Mouse (Mus musculus): ENCODE results near the gene Atxn7l3. TPM values are rescaled to one million over a fixed set of nuclear protein-coding genes. Genes with fewer than 3 reads are reported as not detected.
A peak's percentile ranks its signal among the peaks of the same experiment; 100 is the strongest.
"Not testable (repeated sequence)": the region's sequence is repeated elsewhere in the genome, so short reads cannot be mapped to it uniquely, and the experiment has no call there.

Gene Atxn7l3
- total RNA-seq, 1 experiment from 2014 or later: 24.4 TPM

GRCm38 (mm10) chr11:102284501-102285094, 11.8 kb downstream of the Atxn7l3 start, which contains the start of gene Tmub2:
Gene Tmub2 (plus strand): TSS chr11:102284931.
- peak; percentile 93 to 96 for ATAC-seq (replicated peaks in 1 of 2; ENCODE audit: insufficient read depth in 1 of 2, low FRiP score in 2 of 2, low TSS enrichment in 1 of 2, low read depth in 1 of 2, poor library complexity in 2 of 2, severe bottlenecking in 2 of 2)

DNA sequence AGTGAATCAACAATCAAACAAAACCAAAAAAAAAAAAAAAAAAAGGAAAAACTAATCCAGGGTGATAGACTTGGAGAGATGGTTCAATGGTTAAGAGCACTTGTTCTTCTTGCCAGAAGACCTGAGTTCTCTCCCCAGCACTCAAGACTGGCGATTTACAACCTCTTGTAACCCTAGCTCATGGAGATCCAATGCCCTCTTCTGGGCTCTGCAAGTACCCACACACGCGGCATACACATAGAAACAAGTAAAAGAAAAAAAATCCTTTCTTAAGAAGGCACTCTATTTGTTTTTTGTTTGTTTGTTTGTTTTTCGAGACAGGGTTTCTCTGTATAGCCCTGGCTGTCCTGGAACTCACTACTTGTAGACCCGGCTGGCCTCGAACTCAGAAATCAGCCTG, 12.5 kb downstream of the Atxn7l3 start:
- ATAC-seq (replicated peaks in 1 of 2; ENCODE audit: insufficient read depth in 1 of 2, low FRiP score in 2 of 2, low TSS enrichment in 1 of 2, low read depth in 1 of 2, poor library complexity in 2 of 2, severe bottlenecking in 2 of 2): no peak

DNA sequence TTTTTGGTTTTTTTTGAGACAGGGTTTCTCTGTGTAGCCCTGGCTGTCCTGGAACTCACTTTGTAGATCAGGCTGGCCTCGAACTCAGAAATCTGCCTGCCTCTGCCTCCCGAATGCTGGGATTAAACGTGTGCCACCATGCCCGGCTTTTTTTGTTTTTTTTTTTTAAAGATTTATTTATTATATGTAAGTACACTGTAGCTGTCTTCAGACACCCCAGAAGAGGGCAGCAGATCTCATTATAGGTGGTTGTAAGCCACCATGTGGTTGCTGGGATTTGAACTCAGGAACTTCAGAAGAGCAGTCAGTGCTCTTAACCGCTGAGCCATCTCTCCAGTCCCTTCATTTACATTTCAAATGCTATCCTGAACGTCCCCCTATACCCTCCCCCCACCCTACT, 16.2 kb downstream of the Atxn7l3 start:
- ATAC-seq (replicated peaks in 1 of 2; ENCODE audit: insufficient read depth in 1 of 2, low FRiP score in 2 of 2, low TSS enrichment in 1 of 2, low read depth in 1 of 2, poor library complexity in 2 of 2, severe bottlenecking in 2 of 2): not testable (repeated sequence)

DNA sequence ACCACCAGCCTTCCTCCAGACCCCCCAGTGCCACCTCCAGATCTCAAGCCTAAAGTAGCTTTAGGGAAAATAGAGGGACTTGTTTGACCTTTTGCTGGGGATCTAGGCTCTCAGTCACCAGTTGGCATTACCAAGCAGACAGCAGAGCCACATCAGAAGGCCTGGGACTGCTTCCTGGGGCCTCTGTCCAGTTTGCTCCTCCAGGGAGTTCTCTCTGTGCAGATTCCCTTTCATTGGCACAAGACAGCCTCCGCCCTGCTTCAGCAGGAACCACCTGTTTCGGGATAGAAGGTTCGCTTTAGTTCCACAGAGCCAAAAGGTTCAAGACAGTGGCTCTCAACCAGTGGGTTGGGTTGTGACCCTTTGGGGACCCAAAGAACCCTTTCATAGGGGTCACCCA, 16.8 kb downstream of the Atxn7l3 start:
- no peak for ATAC-seq (replicated peaks in 1 of 2; ENCODE audit: insufficient read depth in 1 of 2, low FRiP score in 2 of 2, low TSS enrichment in 1 of 2, low read depth in 1 of 2, poor library complexity in 2 of 2, severe bottlenecking in 2 of 2)

GRCm38 (mm10) chr11:102277754-102278153, 18.7 kb downstream of the Atxn7l3 start:
- ATAC-seq (replicated peaks in 1 of 2; ENCODE audit: insufficient read depth in 1 of 2, low FRiP score in 2 of 2, low TSS enrichment in 1 of 2, low read depth in 1 of 2, poor library complexity in 2 of 2, severe bottlenecking in 2 of 2): no peak

- peak; percentile 32 to 73; a peak in 3 of 4 replicates for ATAC-seq (replicated peaks in 1 of 2; ENCODE audit: insufficient read depth in 1 of 2, low FRiP score in 2 of 2, low TSS enrichment in 1 of 2, low read depth in 1 of 2, poor library complexity in 2 of 2, severe bottlenecking in 2 of 2)
Measured at GRCm38 (mm10) chr11:102276411-102276915, 20.0 kb downstream of the Atxn7l3 start.

- ATAC-seq (replicated peaks in 1 of 2; ENCODE audit: insufficient read depth in 1 of 2, low FRiP score in 2 of 2, low TSS enrichment in 1 of 2, low read depth in 1 of 2, poor library complexity in 2 of 2, severe bottlenecking in 2 of 2): no peak
Measured at GRCm38 (mm10) chr11:102268520-102269244, 27.7 kb downstream of the Atxn7l3 start, which contains the start of gene Asb16. Gene Asb16 (plus strand): TSS chr11:102268743.

GRCm38 (mm10) chr11:102267480-102267879, 29.0 kb downstream of the Atxn7l3 start:
- ATAC-seq (replicated peaks in 1 of 2; ENCODE audit: insufficient read depth in 1 of 2, low FRiP score in 2 of 2, low TSS enrichment in 1 of 2, low read depth in 1 of 2, poor library complexity in 2 of 2, severe bottlenecking in 2 of 2): peak; percentile 83 to 88

DNA sequence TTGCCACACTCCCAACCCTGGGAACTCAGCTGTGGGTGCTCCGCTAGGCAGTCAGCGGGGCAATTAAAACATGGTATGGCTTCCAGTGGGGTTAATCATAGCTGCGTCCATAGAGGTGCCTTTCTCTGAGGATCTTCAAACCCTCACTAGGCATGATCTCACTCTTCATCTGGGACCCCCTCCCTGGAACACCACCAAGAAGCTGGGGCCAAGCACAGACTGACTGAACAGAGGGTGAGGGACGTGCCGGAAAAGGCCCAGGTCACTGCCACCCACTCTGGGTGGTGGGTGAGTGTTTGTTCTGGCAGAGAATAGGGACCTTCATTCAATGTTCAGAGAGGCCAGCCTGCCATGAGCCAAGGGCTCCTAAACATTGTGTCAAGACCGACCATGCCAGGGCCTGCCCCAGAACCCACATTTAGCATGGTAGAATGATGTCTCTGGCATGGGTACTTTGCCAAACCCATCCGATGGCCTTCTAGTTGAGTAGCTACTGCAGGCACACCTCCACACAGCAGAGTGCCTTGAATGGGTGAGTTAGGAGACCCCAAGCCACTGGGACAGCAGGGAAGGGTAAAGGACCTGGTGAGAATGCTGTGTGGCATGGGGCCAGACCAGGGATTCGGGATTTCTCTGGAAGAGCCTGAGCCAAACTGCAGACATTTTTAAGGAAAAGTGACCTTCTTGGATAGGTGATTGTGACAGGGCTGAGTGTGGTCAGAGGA, 29.6 kb downstream of the Atxn7l3 start:
- ATAC-seq (replicated peaks in 1 of 2; ENCODE audit: insufficient read depth in 1 of 2, low FRiP score in 2 of 2, low TSS enrichment in 1 of 2, low read depth in 1 of 2, poor library complexity in 2 of 2, severe bottlenecking in 2 of 2): no peak

DNA sequence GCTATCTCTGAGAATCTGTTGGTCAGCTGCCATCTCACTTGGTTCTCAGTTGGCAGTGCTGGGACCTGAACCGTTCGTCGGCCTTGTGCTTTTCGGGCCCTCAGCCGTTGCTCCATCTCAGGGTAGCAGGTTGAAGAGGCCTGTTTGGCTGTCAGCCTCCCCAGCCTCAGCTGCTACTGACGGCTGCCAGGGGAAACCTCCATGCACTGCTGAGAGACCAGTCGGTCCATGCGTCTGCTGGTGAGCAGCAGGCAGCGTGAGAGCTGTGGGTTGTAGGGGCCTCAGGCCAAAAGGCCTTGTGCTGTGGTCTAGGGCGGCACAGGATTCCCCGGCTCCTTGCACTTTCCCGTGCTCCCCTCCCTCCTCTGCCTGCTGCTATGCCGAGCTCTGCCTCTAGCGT, 30.6 kb downstream of the Atxn7l3 start:
- no peak for ATAC-seq (replicated peaks in 1 of 2; ENCODE audit: insufficient read depth in 1 of 2, low FRiP score in 2 of 2, low TSS enrichment in 1 of 2, low read depth in 1 of 2, poor library complexity in 2 of 2, severe bottlenecking in 2 of 2)

DNA sequence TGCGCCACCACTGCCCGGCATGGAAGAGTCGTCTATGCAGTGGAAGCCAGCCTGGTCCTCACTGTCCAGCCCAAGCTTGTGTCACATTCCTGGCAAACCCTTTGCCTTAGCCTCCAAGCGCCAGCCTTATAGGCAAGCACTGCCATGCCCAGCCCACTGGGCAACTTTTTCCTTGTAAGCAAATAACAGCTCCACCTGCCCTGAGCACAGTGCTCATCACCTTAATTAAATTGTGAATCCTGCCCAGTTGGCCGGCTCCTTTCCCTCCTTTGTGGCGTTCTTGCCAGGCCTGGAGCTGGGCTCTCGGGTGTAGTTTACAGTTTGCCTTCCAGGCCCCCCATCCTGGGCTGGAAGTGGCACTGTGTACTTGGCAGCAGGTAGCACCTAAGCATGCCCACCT, 33.2 kb downstream of the Atxn7l3 start:
- ATAC-seq (replicated peaks in 1 of 2; ENCODE audit: insufficient read depth in 1 of 2, low FRiP score in 2 of 2, low TSS enrichment in 1 of 2, low read depth in 1 of 2, poor library complexity in 2 of 2, severe bottlenecking in 2 of 2): no peak

- no peak for ATAC-seq (replicated peaks in 1 of 2; ENCODE audit: insufficient read depth in 1 of 2, low FRiP score in 2 of 2, low TSS enrichment in 1 of 2, low read depth in 1 of 2, poor library complexity in 2 of 2, severe bottlenecking in 2 of 2)
Measured at GRCm38 (mm10) chr11:102258521-102258920, 37.9 kb downstream of the Atxn7l3 start.

GRCm38 (mm10) chr11:102258095-102258494, 38.3 kb downstream of the Atxn7l3 start:
- ATAC-seq (replicated peaks in 1 of 2; ENCODE audit: insufficient read depth in 1 of 2, low FRiP score in 2 of 2, low TSS enrichment in 1 of 2, low read depth in 1 of 2, poor library complexity in 2 of 2, severe bottlenecking in 2 of 2): no peak

DNA sequence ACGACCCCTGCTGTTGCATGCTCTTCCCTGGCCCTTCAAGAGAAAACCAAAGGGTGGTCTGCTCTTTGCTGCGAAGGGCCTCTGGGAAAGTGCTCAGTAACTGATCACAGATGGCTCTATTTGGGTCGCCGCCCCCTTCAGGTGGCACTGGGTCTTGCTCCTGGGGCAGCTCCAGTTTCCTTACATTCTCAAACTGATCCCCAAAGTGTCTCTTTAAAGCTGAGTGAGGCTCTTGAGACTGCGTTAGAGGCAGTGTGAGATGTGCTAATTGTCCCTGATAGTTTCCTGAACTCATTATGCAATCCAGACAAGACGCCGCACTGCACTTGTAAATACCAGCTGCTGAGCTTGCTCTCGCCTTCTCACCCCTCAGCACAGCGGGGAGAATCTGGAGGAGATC, 38.9 kb downstream of the Atxn7l3 start:
- peak in 1 of 2 experiments; percentile 42; a peak in 1 of 4 replicates for ATAC-seq (replicated peaks in 1 of 2; ENCODE audit: insufficient read depth in 1 of 2, low FRiP score in 2 of 2, low TSS enrichment in 1 of 2, low read depth in 1 of 2, poor library complexity in 2 of 2, severe bottlenecking in 2 of 2)

GRCm38 (mm10) chr11:102249351-102250090, 46.9 kb downstream of the Atxn7l3 start:
- no peak for ATAC-seq (replicated peaks in 1 of 2; ENCODE audit: insufficient read depth in 1 of 2, low FRiP score in 2 of 2, low TSS enrichment in 1 of 2, low read depth in 1 of 2, poor library complexity in 2 of 2, severe bottlenecking in 2 of 2)

GRCm38 (mm10) chr11:102248630-102249230, 47.7 kb downstream of the Atxn7l3 start, which contains the start of gene BC030867:
Gene BC030867 (plus strand): TSS chr11:102248882.
- ATAC-seq (replicated peaks in 1 of 2; ENCODE audit: insufficient read depth in 1 of 2, low FRiP score in 2 of 2, low TSS enrichment in 1 of 2, low read depth in 1 of 2, poor library complexity in 2 of 2, severe bottlenecking in 2 of 2): peak; percentile 80 to 82

DNA sequence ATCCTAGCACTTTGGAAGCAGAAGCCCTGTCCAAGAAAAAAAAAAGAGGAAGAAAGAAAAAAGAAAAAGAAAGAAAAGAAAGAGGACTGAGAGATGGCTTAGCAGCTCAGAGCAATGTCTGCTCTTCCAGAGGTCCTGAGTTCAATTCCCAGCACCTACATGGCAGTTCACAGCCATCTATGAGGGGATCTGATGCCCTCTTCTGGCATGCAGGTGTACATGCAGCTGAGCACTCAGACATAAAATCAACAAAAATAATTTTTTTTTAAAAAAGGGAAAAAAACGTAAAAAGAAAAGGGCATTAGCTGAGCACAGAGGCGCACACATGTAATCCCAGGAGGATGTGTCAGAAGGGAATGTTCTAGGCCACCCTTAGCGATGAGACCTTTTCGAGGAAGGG, 49.6 kb downstream of the Atxn7l3 start:
- no peak for ATAC-seq (replicated peaks in 1 of 2; ENCODE audit: insufficient read depth in 1 of 2, low FRiP score in 2 of 2, low TSS enrichment in 1 of 2, low read depth in 1 of 2, poor library complexity in 2 of 2, severe bottlenecking in 2 of 2)
